Mouse (Mus musculus) spleen, postnatal 0 days (tissue): ENCODE data around the gene Desi1. TPM values are rescaled to one million over a fixed set of nuclear protein-coding genes. Genes with fewer than 3 reads are reported as not detected.

Experiments used
- polyA plus RNA-seq: library from polyadenylated mRNA; unstranded; fragments of >200 nt; fragmentation: Nextera tagmentation; extraction: Ambion mirVana; gene quantifications from 2 replicates; pipeline ENCODE4 v1.2.1, GENCODE M21; 2015

Desi1 gene
- 11.4 and 13.2 TPM in 2 replicates for polyA plus RNA-seq

GRCm38 (mm10) chr15:82033762-82034161 is at the start of gene Desi1:
TSS of gene Desi1 (minus strand) at chr15:82033862.

GRCm38 (mm10) chr15:82069898-82070297 is 36.2 kb upstream of the Desi1 start, which contains the start of gene Mei1:
TSS of gene Mei1 (plus strand) at chr15:82069996.

GRCm38 (mm10) chr15:82058719-82059201 is 25.1 kb upstream of the Desi1 start, which contains the start of gene 4930407I10Rik:
TSS of gene 4930407I10Rik (plus strand) at chr15:82059151.

GRCm38 (mm10) chr15:82047080-82047883 is 13.6 kb upstream of the Desi1 start, which contains the start of gene Snu13:
TSS of gene Snu13 (minus strand) at chr15:82047598.

GRCm38 (mm10) chr15:81987646-81988045 is 46.0 kb downstream of the Desi1 start, which contains the start of gene Xrcc6:
TSS of gene Xrcc6 (plus strand) at chr15:81987835.

GRCm38 (mm10) chr15:81980321-81980720 is 53.3 kb downstream of the Desi1 start, which contains the start of gene 1700029P11Rik:
TSS of gene 1700029P11Rik (plus strand) at chr15:81980540.

GRCm38 (mm10) chr15:81960171-81961077 is 73.2 kb downstream of the Desi1 start, which contains the start of gene Pmm1:
TSS of gene Pmm1 (minus strand) at chr15:81960930.

Other genes with a start within 250 kb of the Desi1 start
- 8.5 and 10.8 TPM in 2 replicates for gene Tef, start 231.4 kb downstream of the Desi1 start, polyA plus RNA-seq
- 11.5 and 13.3 TPM in 2 replicates for gene Tob2, start 175.1 kb downstream of the Desi1 start, polyA plus RNA-seq
- gene Phf5a, start 162.0 kb downstream of the Desi1 start, polyA plus RNA-seq = 126 and 138 TPM in 2 replicates
- gene Aco2, start 161.6 kb downstream of the Desi1 start, polyA plus RNA-seq = 63.0 and 63.6 TPM in 2 replicates
- 78.5 and 82.9 TPM in 2 replicates for gene Polr3h, start 107.6 kb downstream of the Desi1 start, polyA plus RNA-seq
- 10.5 and 12.6 TPM in 2 replicates for gene Csdc2, start 97.1 kb downstream of the Desi1 start, polyA plus RNA-seq
- 36.6 and 37.0 TPM in 2 replicates for gene Pmm1, start 72.9 kb downstream of the Desi1 start, polyA plus RNA-seq
- gene 1700029P11Rik, start 53.3 kb downstream of the Desi1 start, polyA plus RNA-seq = not detected in 2 replicates
- gene Xrcc6, start 46.0 kb downstream of the Desi1 start, polyA plus RNA-seq = 58.9 and 59.9 TPM in 2 replicates
- 200 and 205 TPM in 2 replicates for gene Snu13, start 13.7 kb upstream of the Desi1 start, polyA plus RNA-seq
- not detected in 2 replicates for gene 4930407I10Rik, start 25.3 kb upstream of the Desi1 start, polyA plus RNA-seq
- not detected in 2 replicates for gene Mei1, start 36.1 kb upstream of the Desi1 start, polyA plus RNA-seq
- gene Ccdc134, start 94.1 kb upstream of the Desi1 start, polyA plus RNA-seq = 8.0 and 9.2 TPM in 2 replicates
- 40.3 and 43.2 TPM in 2 replicates for gene Srebf2, start 113.3 kb upstream of the Desi1 start, polyA plus RNA-seq
- 0.25 and 0.38 TPM in 2 replicates for gene Shisa8, start 179.0 kb upstream of the Desi1 start, polyA plus RNA-seq
- 2.4 and 3.2 TPM in 2 replicates for gene Tnfrsf13c, start 190.5 kb upstream of the Desi1 start, polyA plus RNA-seq
- 57.7 and 58.3 TPM in 2 replicates for gene Cenpm, start 210.9 kb upstream of the Desi1 start, polyA plus RNA-seq
- gene 1500009C09Rik, start 218.5 kb upstream of the Desi1 start, polyA plus RNA-seq = not detected in 2 replicates
- gene Sept3, start 241.0 kb upstream of the Desi1 start, polyA plus RNA-seq = 0.18 and 0.21 TPM in 2 replicates